Mouse (Mus musculus): ENCODE results near the gene 9430038I01Rik.
"Not testable (repeated sequence)": the region's sequence is repeated elsewhere in the genome, so short reads cannot be mapped to it uniquely, and the experiment has no call there.

Gene 9430038I01Rik

GRCm38 (mm10) chr7:137410337-137411197 lies at the start of gene 9430038I01Rik:
Gene 9430038I01Rik, minus strand, starts transcription at chr7:137410762.
- DNase-seq: peak; percentile 99

GRCm38 (mm10) chr7:137445321-137445720 lies 34.8 kb upstream of the 9430038I01Rik start:
- no peak for DNase-seq

GRCm38 (mm10) chr7:137442951-137443350 lies 32.4 kb upstream of the 9430038I01Rik start:
- DNase-seq: no peak

- not testable (repeated sequence) for DNase-seq
These were observed 28.4 kb upstream of the 9430038I01Rik start for GRCm38 (mm10) chr7:137438962-137439361.

GRCm38 (mm10) chr7:137438179-137438550 lies 27.6 kb upstream of the 9430038I01Rik start:
- no peak for DNase-seq

- DNase-seq: peak; percentile 97
These were observed 27.0 kb upstream of the 9430038I01Rik start, which contains the start of gene Glrx3 for GRCm38 (mm10) chr7:137437440-137438178. Gene Glrx3, plus strand, starts transcription at chr7:137437614.

- DNase-seq: no peak
These were observed 26.3 kb upstream of the 9430038I01Rik start for GRCm38 (mm10) chr7:137436901-137437300.

GRCm38 (mm10) chr7:137431769-137432603 lies 21.4 kb upstream of the 9430038I01Rik start:
- DNase-seq: peak; percentile 27

- no peak for DNase-seq
These were observed 16.1 kb upstream of the 9430038I01Rik start for GRCm38 (mm10) chr7:137426693-137427092.

- no peak for DNase-seq
These were observed 10.7 kb upstream of the 9430038I01Rik start for GRCm38 (mm10) chr7:137421236-137421635.

GRCm38 (mm10) chr7:137420550-137420949 lies 10.0 kb upstream of the 9430038I01Rik start:
- DNase-seq: no peak

GRCm38 (mm10) chr7:137414710-137415109 lies 4.1 kb upstream of the 9430038I01Rik start:
- DNase-seq: no peak

- DNase-seq: no peak
These were observed 3.0 kb downstream of the 9430038I01Rik start for GRCm38 (mm10) chr7:137407428-137408058.

- DNase-seq: no peak
These were observed 6.4 kb downstream of the 9430038I01Rik start for GRCm38 (mm10) chr7:137404146-137404545.

- no peak for DNase-seq
These were observed 11.6 kb downstream of the 9430038I01Rik start for GRCm38 (mm10) chr7:137398973-137399372.

- no peak for DNase-seq
These were observed 13.1 kb downstream of the 9430038I01Rik start for GRCm38 (mm10) chr7:137397361-137397910.

GRCm38 (mm10) chr7:137395421-137395820 lies 15.1 kb downstream of the 9430038I01Rik start:
- no peak for DNase-seq

- DNase-seq: no peak
These were observed 22.7 kb downstream of the 9430038I01Rik start for GRCm38 (mm10) chr7:137387863-137388262.

GRCm38 (mm10) chr7:137374996-137375395 lies 35.6 kb downstream of the 9430038I01Rik start:
- DNase-seq: no peak

- no peak for DNase-seq
These were observed 38.8 kb downstream of the 9430038I01Rik start for GRCm38 (mm10) chr7:137371770-137372169.

- DNase-seq: no peak
These were observed 40.4 kb downstream of the 9430038I01Rik start for GRCm38 (mm10) chr7:137370175-137370574.

- DNase-seq: no peak
These were observed 43.8 kb downstream of the 9430038I01Rik start for GRCm38 (mm10) chr7:137366736-137367135.
